In the genomic region with DNA sequence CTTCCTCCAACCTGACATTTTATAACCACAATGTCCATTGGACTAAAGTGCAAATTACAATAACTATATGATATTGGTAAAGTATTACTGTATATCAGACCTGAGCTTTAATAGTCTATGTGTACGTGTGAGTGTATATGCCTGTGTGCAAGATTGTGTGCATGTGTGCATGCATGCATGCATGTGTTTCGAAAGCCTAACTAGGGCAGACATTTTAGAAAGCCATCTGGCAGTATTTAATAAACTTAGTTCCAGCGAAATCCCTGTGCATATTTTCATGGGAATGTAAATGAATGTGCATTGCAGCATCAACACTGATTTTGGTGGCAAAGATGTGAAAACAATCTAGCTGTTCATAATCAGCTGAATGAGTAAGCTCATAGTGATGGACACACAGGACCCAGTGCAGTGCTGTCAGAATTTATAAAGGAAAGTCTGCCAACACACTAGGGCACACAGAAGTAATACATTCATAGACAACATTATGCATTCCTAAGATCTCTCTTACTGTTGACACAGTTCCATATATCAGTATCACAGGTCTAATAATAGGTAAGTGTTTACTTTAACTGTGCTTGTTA, we compare ENCODE assay signal across 23 mouse cellular contexts.
"Had no signal": no experiment of that assay in that cellular context is flagged by ENCODE, and none has a peak within 500 bp of the region (broad histone marks: within the 10 kb centered on the region; RNA-seq: fewer than 3 reads in every experiment).

No protein-coding gene starts in this region.

- H3K27me3 ChIP-seq: kidney, embryonic 15.5 days; limb, embryonic 12.5 days; limb, embryonic 15.5 days; midbrain, embryonic 12.5 days; midbrain, embryonic 15.5 days; neural tube, embryonic 13.5 days had no signal

- H3K9ac ChIP-seq: kidney, embryonic 15.5 days; limb, embryonic 12.5 days; limb, embryonic 15.5 days; liver, embryonic 14.5 days; liver, postnatal 0 days; lung, embryonic 14.5 days; midbrain, embryonic 12.5 days; midbrain, embryonic 15.5 days; neural tube, embryonic 13.5 days had no signal

- H3K27ac ChIP-seq: kidney, embryonic 15.5 days; limb, embryonic 12.5 days; limb, embryonic 15.5 days; liver, embryonic 14.5 days; macrophage; midbrain, embryonic 12.5 days; midbrain, embryonic 15.5 days; neural tube, embryonic 13.5 days; stomach, postnatal 0 days had no signal

- H3K36me3 ChIP-seq: kidney, embryonic 15.5 days; limb, embryonic 12.5 days; limb, embryonic 15.5 days; midbrain, embryonic 12.5 days; midbrain, embryonic 15.5 days; neural tube, embryonic 13.5 days had no signal

- H3K4me3 ChIP-seq: kidney, embryonic 15.5 days; limb, embryonic 12.5 days; limb, embryonic 15.5 days; midbrain, embryonic 12.5 days; midbrain, embryonic 15.5 days; myocyte; neural tube, embryonic 13.5 days had no signal

- H3K4me1 ChIP-seq: kidney, embryonic 15.5 days; limb, embryonic 12.5 days; limb, embryonic 15.5 days; midbrain, embryonic 12.5 days; midbrain, embryonic 15.5 days; neural tube, embryonic 13.5 days had no signal

- H3K4me2 ChIP-seq: kidney, embryonic 15.5 days; limb, embryonic 12.5 days; limb, embryonic 15.5 days; liver, embryonic 11.5 days; lung, embryonic 14.5 days; midbrain, embryonic 12.5 days; midbrain, embryonic 15.5 days; neural tube, embryonic 13.5 days had no signal

- ATAC-seq: liver, postnatal 0 days; lung, postnatal 0 days; midbrain, embryonic 15.5 days had no signal

- H3K9me3 ChIP-seq: kidney, embryonic 15.5 days; limb, embryonic 12.5 days; limb, embryonic 15.5 days; midbrain, embryonic 12.5 days; midbrain, embryonic 15.5 days; neural tube, embryonic 13.5 days had no signal

- DNase-seq: kidney, postnatal 10 days; kidney, postnatal 4 days; left cerebral cortex, postnatal 4 days; liver, postnatal 0 days; lung, embryonic 14.5 days; right cerebral cortex, adult 18-20 months; right cerebral cortex, postnatal 14 days; right cerebral cortex, postnatal 4 days; thymus, adult 2 months; thymus, postnatal 14 days; thymus, postnatal 4 days had no signal
